Mouse (Mus musculus) urinary bladder, postnatal 14 days (tissue): ENCODE measurements at regions not wholly inside any gene's neighbourhood (a gene's known extent, or its start where the extent isn't known, plus 50 kb on each side); places are given as distances from the start of the nearest gene placed in this dataset.

Experiments used
- DNase-seq: peaks from one replicate; pipeline ENCODE4 v3.0.0; 2021; ENCODE audit warnings: low spot score

GRCm38 (mm10) chr10:116649287-116649686 is 68.0 kb upstream of the Cnot2 start:
- no peak for DNase-seq

- no peak for DNase-seq
Measured at GRCm38 (mm10) chr10:116646035-116646434, 64.7 kb upstream of the Cnot2 start.

GRCm38 (mm10) chr10:116645631-116646030 is 64.3 kb upstream of the Cnot2 start:
- no peak for DNase-seq

GRCm38 (mm10) chr10:116645108-116645507 is 63.8 kb upstream of the Cnot2 start:
- DNase-seq, result no peak
